Comparison of ENCODE assay signal across 9 mouse cellular contexts in genomic region chr10:24150086-24150485, GRCm38 (mm10). TPM values are rescaled to one million over a fixed set of nuclear protein-coding genes. Genes with fewer than 3 reads are reported as not detected.
DNase-seq lines count a peak whose midpoint lies in the region; ATAC-seq and TF ChIP-seq lines count a peak whose summit lies in the region.
"Had no signal": no experiment of that assay in that cellular context is flagged by ENCODE, and none has a peak within 500 bp of the region (broad histone marks: within the 10 kb centered on the region; RNA-seq: fewer than 3 reads in every experiment).

No protein-coding gene starts in this region.

- no peaks in the 10 kb centered on the region for H3K27me3 ChIP-seq in E14TG2a.4 (ENCODE audit: insufficient read depth, low read length)
- H3K27me3 ChIP-seq in intestine, embryonic 14.5 days (replicated peaks; ENCODE audit: control insufficient read depth, insufficient read depth, low read length): no peaks in the 10 kb centered on the region
- H3K27me3 ChIP-seq in liver, embryonic 14.5 days (ENCODE audit: control insufficient read depth, insufficient read depth, low read length): no peaks in the 10 kb centered on the region

- TF ChIP-seq CTCF in E14TG2a.4 (conservative IDR thresholded peaks at IDR 0.05; ENCODE audit: low read length): no peak
- TF ChIP-seq CTCF in bone marrow, adult 2 months (IDR thresholded peaks at IDR 0.05; ENCODE audit: control insufficient read depth, insufficient read depth, low read length): no peak
- TF ChIP-seq CTCF in liver, embryonic 14.5 days (IDR thresholded peaks at IDR 0.05; ENCODE audit: low read depth): no peak

- peaks cover 9% of the 10 kb centered on the region for H3K4me1 ChIP-seq in E14TG2a.4 (replicated peaks; ENCODE audit: low read depth, low read length)
- H3K4me1 ChIP-seq in bone marrow, adult 2 months (ENCODE audit: control insufficient read depth, insufficient read depth, low read length): peaks cover 2% of the 10 kb centered on the region; the same call in 1 of the 2 replicates
- peaks cover 3% of the 10 kb centered on the region; the same call in 1 of the 2 replicates for H3K4me1 ChIP-seq in intestine, embryonic 14.5 days (replicated peaks; ENCODE audit: control insufficient read depth, insufficient read depth, low read length)
- H3K4me1 ChIP-seq in liver, embryonic 14.5 days (replicated peaks; ENCODE audit: control insufficient read depth in 2 of 2, insufficient read depth in 2 of 2, low read length in 1 of 2): peaks cover 0 to 6% of the 10 kb centered on the region in 2 experiments

- ATAC-seq in intestine, embryonic 14.5 days (replicated peaks; ENCODE audit: low FRiP score, low TSS enrichment, low read depth): no peak
- no peak for ATAC-seq in liver, embryonic 14.5 days (ENCODE audit: insufficient read depth)

- H3K27ac ChIP-seq in bone marrow, adult 2 months (ENCODE audit: control insufficient read depth, insufficient read depth, low read depth, low read length, poor library complexity): no peak overlapping the region
- no peak overlapping the region for H3K27ac ChIP-seq in intestine, embryonic 14.5 days (ENCODE audit: low read depth)
- H3K27ac ChIP-seq in liver, embryonic 14.5 days: no peak overlapping the region

- H3K9me3 ChIP-seq in E14TG2a.4 (ENCODE audit: low read length): no peaks in the 10 kb centered on the region; the same call in 1 of the 2 replicates
- H3K9me3 ChIP-seq in intestine, embryonic 14.5 days (ENCODE audit: control insufficient read depth, low read length): no peaks in the 10 kb centered on the region
- H3K9me3 ChIP-seq in liver, embryonic 14.5 days (ENCODE audit: control insufficient read depth, low read length): no peaks in the 10 kb centered on the region

- TF ChIP-seq EP300 in liver, embryonic 14.5 days (IDR thresholded peaks at IDR 0.05; ENCODE audit: low read depth): no peak

- 46% methylated on average over 7 of the region's 7 CpGs for WGBS in bone marrow, adult 2 months
- WGBS in intestine, embryonic 14.5 days: 38% methylated on average over 7 of the region's 7 CpGs
- WGBS in liver, embryonic 14.5 days (ENCODE audit: insufficient replicate concordance): 40% methylated on average over 7 of the region's 7 CpGs

- H3K9ac ChIP-seq in intestine, embryonic 14.5 days (ENCODE audit: low read length): peak overlapping the region; percentile 80
- H3K9ac ChIP-seq in liver, embryonic 14.5 days (replicated peaks): peak overlapping the region; percentile 4; the same call in 1 of the 2 replicates

- peak overlapping the region; percentile 57 for H3K4me2 ChIP-seq in intestine, embryonic 14.5 days (ENCODE audit: low read length)
- H3K4me2 ChIP-seq in liver, embryonic 14.5 days (ENCODE audit: low read depth): peak overlapping the region; percentile 65

- no peak for TF ChIP-seq POLR2A in bone marrow, adult 2 months (IDR thresholded peaks at IDR 0.05; ENCODE audit: borderline replicate concordance, control insufficient read depth, low read depth, low read length)

- H3K4me3 ChIP-seq in E14TG2a.4 (replicated peaks; ENCODE audit: low read length): peak overlapping the region; percentile 86
- H3K4me3 ChIP-seq in bone marrow, adult 2 months (replicated peaks; ENCODE audit: control insufficient read depth, low read depth, low read length): peak overlapping the region; percentile 60
- peak overlapping the region; percentile 76 for H3K4me3 ChIP-seq in intestine, embryonic 14.5 days (ENCODE audit: low read depth, low read length)
- H3K4me3 ChIP-seq in liver, embryonic 14.5 days (ENCODE audit: insufficient read depth in 1 of 2, low read depth in 2 of 2, low read length in 2 of 2): peak overlapping the region; percentile 41 to 77; a peak in 3 of 4 replicates

- no peak for DNase-seq in intestine, embryonic 14.5 days (ENCODE audit: low spot score)
- DNase-seq in liver, embryonic 14.5 days (ENCODE audit: low read depth in 3 of 3, low spot score in 3 of 3): no peak
- DNase-seq in thymus, postnatal 25 days: no peak
- DNase-seq in gastrocnemius, postnatal 25 days: no peak
- DNase-seq in cerebellum, adult 9-11 months: no peak
- DNase-seq in gastrocnemius, adult 18-20 months (ENCODE audit: low spot score): no peak

- peaks cover 4% of the 10 kb centered on the region; the same call in 1 of the 2 replicates for H3K36me3 ChIP-seq in E14TG2a.4 (ENCODE audit: insufficient read depth, low read length)
- H3K36me3 ChIP-seq in intestine, embryonic 14.5 days (ENCODE audit: control insufficient read depth, insufficient read depth, low read length): peaks cover under 1% of the 10 kb centered on the region
- no peaks in the 10 kb centered on the region for H3K36me3 ChIP-seq in liver, embryonic 14.5 days (replicated peaks; ENCODE audit: control insufficient read depth, insufficient read depth, low read depth)

RNA-seq across cellular contexts. Expression of gene Stx7, which starts 1.0 kb away (rescaled TPM):
- polyA plus RNA-seq in bone marrow, adult 2 months (2011; ENCODE audit: insufficient read depth, insufficient read length, low replicate concordance, missing spikeins): 15.6 and 33.0 TPM in 2 replicates
- polyA plus RNA-seq in intestine, embryonic 14.5 days (2014; fragmentation: Nextera tagmentation; extraction: Ambion mirVana): 91.8 and 100 TPM in 2 replicates
- polyA plus RNA-seq in liver, embryonic 14.5 days (2012; rRNA removed): 8.9 and 20.3 TPM in 2 replicates
- 30.0 and 32.2 TPM in 2 replicates for polyA plus RNA-seq in liver, embryonic 14.5 days (2014; fragmentation: Nextera tagmentation; extraction: Ambion mirVana)
- total RNA-seq in gastrocnemius, postnatal 25 days (2021): 10 to 100 TPM; 23.6 to 24.1 TPM
- 10 to 100 TPM; 21.6 to 25.9 TPM for total RNA-seq in gastrocnemius, adult 18-20 months (2021)

RNA-seq across cellular contexts. Expression of gene Taar9, which starts 40.8 kb away (rescaled TPM):
- not detected in 2 replicates for polyA plus RNA-seq in bone marrow, adult 2 months (2011; ENCODE audit: insufficient read depth, insufficient read length, low replicate concordance, missing spikeins)
- not detected in 2 replicates for polyA plus RNA-seq in intestine, embryonic 14.5 days (2014; fragmentation: Nextera tagmentation; extraction: Ambion mirVana)
- polyA plus RNA-seq in liver, embryonic 14.5 days (2012; rRNA removed): not detected in 2 replicates
- not detected in 2 replicates for polyA plus RNA-seq in liver, embryonic 14.5 days (2014; fragmentation: Nextera tagmentation; extraction: Ambion mirVana)
- total RNA-seq in gastrocnemius, postnatal 25 days (2021): not detected
- not detected for total RNA-seq in gastrocnemius, adult 18-20 months (2021)
- polyA plus RNA-seq: brain, embryonic 14.5 days had no signal

RNA-seq across cellular contexts. Expression of gene Taar8c, which starts 48.4 kb away (rescaled TPM):
- not detected in 2 replicates for polyA plus RNA-seq in bone marrow, adult 2 months (2011; ENCODE audit: insufficient read depth, insufficient read length, low replicate concordance, missing spikeins)
- polyA plus RNA-seq in intestine, embryonic 14.5 days (2014; fragmentation: Nextera tagmentation; extraction: Ambion mirVana): not detected in 2 replicates
- not detected in 2 replicates for polyA plus RNA-seq in liver, embryonic 14.5 days (2012; rRNA removed)
- not detected in 2 replicates for polyA plus RNA-seq in liver, embryonic 14.5 days (2014; fragmentation: Nextera tagmentation; extraction: Ambion mirVana)
- not detected for total RNA-seq in gastrocnemius, postnatal 25 days (2021)
- not detected for total RNA-seq in gastrocnemius, adult 18-20 months (2021)
- polyA plus RNA-seq: brain, embryonic 14.5 days had no signal

RNA-seq across cellular contexts. Expression of gene Taar8b, which starts 58.0 kb away (rescaled TPM):
- polyA plus RNA-seq in bone marrow, adult 2 months (2011; ENCODE audit: insufficient read depth, insufficient read length, low replicate concordance, missing spikeins): not detected in 2 replicates
- polyA plus RNA-seq in intestine, embryonic 14.5 days (2014; fragmentation: Nextera tagmentation; extraction: Ambion mirVana): not detected in 2 replicates
- polyA plus RNA-seq in liver, embryonic 14.5 days (2012; rRNA removed): not detected in 2 replicates
- polyA plus RNA-seq in liver, embryonic 14.5 days (2014; fragmentation: Nextera tagmentation; extraction: Ambion mirVana): not detected in 2 replicates
- total RNA-seq in gastrocnemius, postnatal 25 days (2021): not detected
- not detected for total RNA-seq in gastrocnemius, adult 18-20 months (2021)
- polyA plus RNA-seq: brain, embryonic 14.5 days had no signal
